Mouse (Mus musculus) kidney, postnatal 14 days (tissue): Measurements from ENCODE around the gene Gpr4.

Experiments used
- DNase-seq: peaks from one replicate; pipeline ENCODE4 v3.0.0; 2022; ENCODE audit warnings: mixed read lengths

The Gpr4 gene

DNA sequence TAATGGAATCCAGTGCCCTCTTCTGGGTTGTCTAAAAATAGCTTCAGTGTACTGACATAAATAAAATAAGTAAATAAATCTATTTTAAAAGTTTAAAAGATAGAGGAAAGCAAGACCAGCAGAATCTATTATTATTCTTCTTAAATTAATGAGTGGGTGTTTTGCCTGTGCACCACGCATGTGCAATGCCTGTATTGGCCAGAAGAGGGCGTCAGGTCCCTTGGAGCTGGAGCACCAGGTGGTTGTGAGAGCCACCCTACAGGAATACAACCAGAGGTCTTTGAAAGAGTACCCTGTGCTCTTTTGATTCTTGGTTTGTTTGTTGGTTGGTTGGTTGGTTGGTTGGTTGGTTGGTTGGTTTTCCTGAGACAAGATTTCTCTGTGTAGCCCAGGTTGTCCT, 14.4 kb upstream of the Gpr4 start:
- DNase-seq: no peak

GRCm38 (mm10) chr7:19201660-19202059, 10.7 kb upstream of the Gpr4 start:
- DNase-seq: no peak

- no peak for DNase-seq
Measured at GRCm38 (mm10) chr7:19202065-19202850, 10.1 kb upstream of the Gpr4 start.

DNA sequence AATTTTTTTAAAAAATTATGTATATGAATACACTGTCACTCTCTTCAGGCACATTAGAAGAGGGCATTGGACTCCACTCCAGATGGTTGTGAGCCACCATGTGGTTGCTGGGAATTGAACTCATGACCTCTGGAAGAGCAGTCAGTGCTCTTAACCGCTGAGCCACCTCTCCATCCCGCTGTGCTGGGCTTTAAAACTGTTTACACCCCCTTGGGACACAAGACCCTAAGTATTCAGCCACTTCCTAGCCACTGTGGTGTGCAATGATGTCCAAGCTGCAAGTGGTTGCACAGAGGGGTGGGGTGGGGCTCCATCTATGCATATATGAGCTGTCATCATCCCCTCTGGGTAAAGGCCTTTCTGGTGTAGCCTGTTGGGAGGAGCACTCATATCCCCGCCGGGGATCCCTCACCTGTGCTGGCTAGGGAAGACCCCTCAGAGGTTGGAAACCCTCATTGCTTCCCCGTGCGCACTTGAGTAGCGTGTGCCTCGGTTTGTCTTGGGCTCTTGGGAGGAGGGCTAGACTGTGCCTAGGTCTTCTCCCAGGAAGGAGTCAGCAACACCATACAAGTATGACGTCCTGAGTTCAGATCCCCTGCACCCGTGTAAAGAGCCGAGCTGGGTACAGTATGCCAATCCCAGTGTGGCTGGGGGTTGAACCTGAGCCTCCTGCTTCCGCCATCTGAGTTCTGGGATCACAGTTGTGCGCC, 4.0 kb upstream of the Gpr4 start:
- no peak for DNase-seq

DNA sequence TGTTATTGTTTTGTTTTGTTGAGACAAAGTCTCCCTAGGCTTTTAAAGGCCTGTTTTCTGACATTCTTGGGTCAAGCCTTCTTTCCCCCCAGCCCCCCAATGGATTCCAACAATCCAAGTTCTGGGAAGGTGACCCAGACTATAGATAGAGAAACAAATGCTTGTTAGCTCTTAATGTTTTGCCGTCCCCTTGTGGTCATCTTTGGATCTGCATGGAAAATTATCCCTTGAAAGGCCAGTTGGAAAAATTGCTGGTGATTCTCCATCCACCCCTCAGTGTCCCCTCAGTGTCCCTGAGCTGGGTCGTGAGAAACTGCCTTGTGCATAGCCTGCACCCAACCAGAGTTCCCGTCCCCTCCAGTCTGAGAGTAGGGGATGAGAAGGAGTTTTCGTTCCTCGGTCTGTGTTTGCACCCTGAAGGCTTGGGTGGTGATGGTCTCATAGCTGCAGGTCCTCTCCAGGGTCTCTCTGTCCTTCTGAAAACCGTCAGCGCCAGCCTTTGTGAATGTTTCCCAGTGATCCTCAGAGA, 3.3 kb upstream of the Gpr4 start:
- peak; percentile 75 for DNase-seq

DNA sequence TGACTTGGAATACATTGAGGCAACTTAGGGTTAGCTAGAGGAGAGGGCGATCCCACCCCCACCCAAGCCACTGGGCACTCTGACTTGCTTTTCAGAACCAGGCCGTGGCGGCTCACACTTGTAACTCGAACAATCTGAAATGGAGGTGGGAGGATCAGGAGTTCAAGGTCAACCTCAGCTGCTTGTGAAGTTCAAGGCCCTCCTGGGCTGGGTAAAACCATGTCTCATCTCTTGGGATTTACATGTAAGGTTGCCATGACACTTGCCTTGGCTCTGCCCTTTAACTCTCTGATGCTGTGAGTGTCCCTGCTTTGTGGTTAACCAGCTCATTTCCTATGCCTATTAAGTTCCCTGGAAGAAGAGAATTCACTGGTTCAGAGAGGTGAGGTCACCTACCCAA, 2.8 kb upstream of the Gpr4 start:
- no peak for DNase-seq

- no peak for DNase-seq
Measured at GRCm38 (mm10) chr7:19210010-19210409, 2.3 kb upstream of the Gpr4 start.

DNA sequence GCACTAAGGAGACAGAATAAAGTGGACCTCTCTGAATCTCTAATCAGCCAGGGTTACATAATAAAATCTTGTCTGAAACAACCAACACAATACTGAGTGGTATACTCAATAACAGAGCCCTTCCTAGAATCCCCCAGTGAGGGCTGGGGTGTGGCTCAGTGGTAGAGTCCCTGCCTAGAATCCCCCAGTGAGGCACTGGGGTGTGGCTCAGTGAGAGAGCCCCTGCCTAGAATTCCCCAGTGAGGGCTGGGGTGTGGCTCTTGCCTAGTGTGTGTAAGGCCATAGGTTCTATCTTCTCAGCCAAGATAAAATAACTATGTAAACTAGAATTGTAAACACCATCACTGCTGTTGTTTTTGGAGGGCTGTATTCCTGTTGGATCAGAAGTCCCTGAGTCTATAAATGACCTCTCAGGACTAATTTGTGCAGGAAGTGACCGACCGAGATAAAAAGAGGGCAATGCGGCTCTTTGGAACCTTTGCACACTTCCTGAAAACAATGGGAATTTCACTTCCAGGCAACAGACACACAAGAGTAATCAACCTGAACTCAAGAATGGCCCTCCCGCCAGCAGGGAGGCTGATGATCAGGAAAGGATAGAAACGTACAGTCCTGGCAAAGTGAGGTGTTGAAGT, 1.2 kb upstream of the Gpr4 start:
- peak; percentile 34 for DNase-seq

- DNase-seq: no peak
Measured at GRCm38 (mm10) chr7:19213385-19213784, 1.0 kb downstream of the Gpr4 start.

DNA sequence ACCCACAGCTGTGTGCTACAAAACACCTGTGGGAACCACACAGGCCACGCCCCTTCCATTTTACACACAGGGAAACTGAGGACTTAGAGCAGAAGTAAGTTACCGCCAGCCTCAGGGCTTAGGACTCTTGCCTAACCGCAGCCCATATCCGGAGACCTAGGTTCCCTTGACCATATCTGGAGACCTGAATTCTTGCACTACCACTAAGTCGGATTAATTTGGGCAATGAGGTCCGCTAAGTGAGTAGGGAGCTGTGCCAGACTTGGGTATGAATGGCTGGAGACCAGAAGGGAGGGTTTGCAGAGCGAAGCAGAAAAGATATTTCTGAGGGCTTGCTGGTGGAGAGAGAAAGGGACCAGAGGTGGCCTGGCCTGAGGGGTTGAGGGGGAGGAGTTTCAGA, 2.0 kb downstream of the Gpr4 start:
- DNase-seq: no peak

DNA sequence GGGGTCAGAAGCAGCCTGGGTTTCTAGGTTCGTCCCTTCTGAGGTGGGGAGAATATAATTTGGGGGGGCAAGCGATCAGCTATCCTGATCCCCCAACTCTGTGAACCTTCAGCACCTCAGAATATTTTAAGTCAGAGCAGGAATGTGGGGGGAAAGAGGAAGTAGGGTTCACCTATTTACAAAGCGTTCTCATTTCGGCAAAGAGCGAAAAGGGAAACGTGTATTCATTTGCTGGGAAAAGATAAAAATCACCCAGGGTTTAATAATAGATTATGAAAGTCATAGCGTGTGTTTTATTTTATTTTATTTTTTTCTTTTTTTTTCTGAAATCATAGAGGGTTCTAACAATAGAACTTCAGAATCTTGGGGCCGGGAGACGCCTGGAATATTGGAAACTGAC, 2.6 kb downstream of the Gpr4 start:
- DNase-seq: no peak

DNA sequence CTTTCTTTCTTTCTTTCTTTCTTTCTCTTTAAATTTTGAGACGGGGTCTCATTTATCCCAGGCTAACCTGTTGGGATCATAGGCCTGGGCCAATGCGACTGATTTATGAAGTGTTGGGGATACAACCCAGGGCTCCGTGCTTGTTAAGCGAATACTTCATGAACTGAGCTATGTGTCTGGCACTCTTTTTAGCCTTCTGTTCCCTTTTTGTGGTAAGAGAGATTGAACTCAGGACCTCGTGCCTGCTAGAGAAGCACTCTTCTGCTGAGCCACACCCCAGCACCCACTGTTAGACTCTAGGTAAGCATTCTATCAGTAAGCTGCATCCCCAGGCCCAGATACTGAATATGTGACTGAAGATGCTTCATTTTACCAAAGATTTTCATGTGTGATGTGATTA, 5.2 kb downstream of the Gpr4 start:
- DNase-seq: no peak

DNA sequence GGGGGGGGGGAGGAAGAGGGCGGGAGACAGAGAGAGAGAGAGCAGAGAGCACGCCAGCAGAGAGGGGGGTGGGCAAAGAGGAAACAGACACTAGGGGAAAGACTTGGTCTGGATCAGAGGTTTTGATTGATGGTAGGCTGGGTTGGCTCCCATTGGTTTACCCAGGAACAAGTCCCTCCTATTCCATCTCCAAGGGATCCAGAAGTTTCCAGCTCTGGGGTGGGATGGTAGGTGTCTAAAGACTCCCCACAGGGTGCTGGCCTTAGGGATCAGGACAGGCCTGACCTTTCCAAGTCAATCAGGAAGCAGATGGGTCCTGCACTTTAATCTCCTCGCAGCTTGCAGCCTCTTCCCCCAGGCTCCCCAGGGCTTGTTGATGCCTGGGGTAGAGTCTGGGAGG, 5.6 kb downstream of the Gpr4 start:
- DNase-seq: peak; percentile 47

GRCm38 (mm10) chr7:19220061-19220460, 7.7 kb downstream of the Gpr4 start:
- DNase-seq: no peak

DNA sequence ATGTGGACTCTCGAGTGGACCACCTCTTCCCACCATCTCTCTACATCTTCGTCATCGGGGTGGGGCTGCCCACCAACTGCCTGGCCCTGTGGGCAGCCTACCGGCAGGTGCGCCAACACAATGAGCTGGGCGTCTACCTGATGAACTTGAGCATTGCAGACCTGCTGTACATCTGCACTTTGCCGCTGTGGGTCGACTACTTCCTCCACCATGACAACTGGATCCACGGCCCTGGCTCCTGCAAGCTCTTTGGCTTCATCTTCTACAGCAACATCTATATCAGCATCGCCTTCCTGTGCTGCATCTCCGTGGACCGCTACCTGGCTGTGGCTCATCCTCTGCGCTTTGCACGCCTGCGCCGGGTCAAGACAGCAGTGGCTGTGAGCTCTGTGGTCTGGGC, 9.9 kb downstream of the Gpr4 start:
- no peak for DNase-seq

GRCm38 (mm10) chr7:19222875-19223274, 10.5 kb downstream of the Gpr4 start:
- no peak for DNase-seq

- DNase-seq: no peak
Measured at GRCm38 (mm10) chr7:19224933-19225332, 12.6 kb downstream of the Gpr4 start.

GRCm38 (mm10) chr7:19226817-19227797, 14.8 kb downstream of the Gpr4 start:
- DNase-seq: peak; percentile 59

- DNase-seq: peak; percentile 100
Measured at GRCm38 (mm10) chr7:19227883-19228792, 15.8 kb downstream of the Gpr4 start, which contains the start of gene Opa3. Gene Opa3 (plus strand): TSS chr7:19228334.

DNA sequence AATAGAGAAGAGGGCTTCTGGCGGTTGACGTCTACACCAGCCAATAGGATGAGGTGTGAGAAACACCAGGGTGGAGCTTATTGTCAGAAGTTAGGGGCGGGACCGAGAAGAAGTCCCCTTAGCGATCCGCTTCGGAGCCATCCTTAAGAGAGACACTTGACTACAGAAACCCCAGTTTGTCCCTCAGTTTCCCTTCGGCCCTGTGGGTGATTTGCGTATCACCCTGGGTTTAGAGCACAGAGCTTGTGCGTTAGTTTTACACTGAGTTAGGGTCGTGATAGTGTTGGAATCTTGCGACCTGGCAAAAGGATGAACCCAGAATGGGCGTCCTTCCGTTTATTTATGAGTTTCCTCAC, 16.4 kb downstream of the Gpr4 start:
- DNase-seq: no peak

DNA sequence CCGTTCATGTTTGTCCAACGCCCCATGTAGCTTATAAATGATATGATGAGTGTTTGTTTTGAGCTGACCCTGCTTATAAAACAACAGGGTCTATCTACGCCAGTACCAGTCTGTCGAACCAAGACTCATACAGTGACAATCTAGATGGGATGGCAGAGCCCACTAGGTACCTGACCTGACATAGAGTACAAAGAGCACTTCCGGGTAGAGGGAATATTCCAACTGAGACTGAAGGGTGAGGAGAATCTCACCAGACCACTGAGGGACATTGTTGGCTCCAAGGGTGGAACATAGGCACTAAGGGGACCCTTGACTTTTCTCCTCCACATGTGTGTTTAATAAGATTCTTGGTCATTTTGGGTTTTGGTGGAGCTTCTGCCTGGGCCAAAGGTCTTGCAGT, 17.1 kb downstream of the Gpr4 start:
- DNase-seq: no peak
